Mouse (Mus musculus) stomach, postnatal 0 days (tissue): ENCODE measurements around the gene Gzmm.

Source experiments
- CTCF ChIP-seq: IDR thresholded peaks from 2 replicates; pipeline ENCODE4 v1.5.1; 2016; ENCODE audit warnings: antibody characterized with exemption, low read depth, mild to moderate bottlenecking, moderate library complexity
- EP300 ChIP-seq: optimal IDR thresholded peaks from 2 replicates; pipeline ENCODE3; 2016; ENCODE audit warnings: antibody characterized with exemption

DNA sequence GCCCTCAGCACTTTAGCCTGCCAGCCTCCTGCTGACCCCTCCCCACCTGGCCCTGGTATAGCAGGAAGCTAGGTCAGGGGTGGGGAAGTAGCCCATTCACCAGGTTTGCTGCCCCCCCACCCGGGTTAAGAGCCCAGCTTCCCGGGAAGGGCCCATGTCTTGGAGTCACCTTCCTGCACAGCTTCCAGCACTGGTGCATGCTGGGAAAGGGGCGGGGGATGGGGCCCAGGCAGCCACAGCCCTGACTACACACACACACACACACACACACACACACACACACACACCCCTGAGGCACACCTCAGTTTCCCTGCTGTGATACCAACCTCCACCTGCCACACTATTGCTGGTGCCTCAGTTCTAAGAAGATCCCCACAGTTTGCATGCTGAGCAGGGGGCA is 27.0 kb upstream of the Gzmm start:
- TF ChIP-seq CTCF (no peak), EP300 (no peak)
